Mouse (Mus musculus) T-helper 2 cell (primary cell): ENCODE results near the gene Catsperg1.

Experiments used
- in situ Hi-C: fragments of 300-600 bp; cut with MboI, MseI; formaldehyde crosslinking; loops from one replicate; pipeline ENCODE4 v1.15.1; 2025; ENCODE audit warnings: high pct_unique_total_duplicates

Gene Catsperg1

DNA sequence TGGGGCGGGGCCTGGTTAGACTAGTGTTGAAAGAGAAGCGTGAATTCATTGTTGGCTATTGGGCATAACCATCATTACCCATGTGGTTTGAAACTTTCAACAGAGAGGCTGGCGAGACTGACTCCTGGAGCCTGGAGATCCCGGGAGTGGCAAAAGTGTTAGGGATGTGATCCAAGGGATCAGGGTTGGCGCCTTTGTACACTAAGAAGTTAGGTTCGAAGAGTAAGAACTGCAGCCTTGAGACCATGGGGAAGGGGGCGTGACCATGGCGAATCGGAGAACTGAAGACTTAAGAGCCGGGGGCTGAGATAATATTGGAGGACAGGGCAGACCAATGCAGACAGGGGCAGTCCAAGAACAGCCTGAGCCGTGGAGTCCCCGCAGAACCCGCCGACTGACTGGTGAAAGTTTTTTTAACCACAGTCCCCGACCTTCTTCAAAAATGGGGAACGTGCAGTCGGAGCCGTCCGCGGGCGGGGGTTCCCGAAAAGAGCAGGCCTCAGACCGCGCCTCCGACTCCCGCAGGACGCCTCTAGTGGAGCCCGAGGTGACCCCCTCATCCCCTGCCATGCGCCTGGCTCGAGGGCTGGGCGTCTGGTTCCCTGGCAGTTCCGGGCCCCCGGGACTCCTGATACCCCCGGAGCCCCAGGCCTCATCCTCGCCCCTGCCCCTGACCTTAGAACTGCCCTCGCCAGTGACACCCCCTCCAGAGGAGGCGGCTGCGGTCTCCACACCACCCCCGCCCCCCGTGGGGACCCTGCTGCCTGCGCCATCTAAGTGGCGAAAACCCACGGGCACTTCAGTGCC, 42.9 kb downstream of the Catsperg1 start:
- in situ Hi-C loops = loop anchor here (5.0 kb wide), 1 partner anchor 44 kb away; the partner anchor contains the start of gene Ryr1

DNA sequence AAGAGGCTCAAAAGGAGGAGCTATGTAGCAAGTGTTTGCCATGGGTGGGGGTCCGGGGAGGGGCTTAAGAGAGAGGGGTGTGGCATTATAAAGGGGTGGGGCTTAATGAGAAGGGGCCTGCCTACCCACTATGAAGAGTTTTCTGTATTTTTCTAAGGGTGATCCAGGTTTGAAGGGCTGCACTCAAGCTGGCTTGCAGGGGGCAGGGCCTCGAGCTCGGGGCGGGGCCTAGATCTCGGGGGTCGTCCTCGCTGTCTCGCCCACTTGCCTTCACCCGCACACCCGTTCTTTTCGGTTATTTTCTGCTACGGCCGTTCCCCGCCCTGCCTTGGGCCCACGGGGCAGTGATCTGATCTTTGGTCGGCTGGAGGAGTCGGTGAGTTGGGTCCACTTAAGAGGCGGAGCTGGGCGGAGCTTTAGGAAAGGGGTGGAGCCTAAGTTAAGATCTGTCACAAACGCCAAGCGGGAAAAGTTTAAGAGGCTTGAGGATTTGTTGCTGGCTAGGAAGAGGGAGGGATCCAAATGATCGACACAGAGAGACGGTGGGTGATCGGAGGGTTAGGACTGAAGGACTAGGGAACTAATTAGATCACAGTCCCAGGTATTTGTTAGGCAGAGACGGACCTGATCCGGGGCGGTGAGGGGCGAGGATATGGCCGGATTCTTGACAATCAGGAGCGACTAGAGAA, 43.6 kb downstream of the Catsperg1 start, which contains the start of the genes Ggn and Spred3:
Ggn (plus strand) TSS at position 145 of the 689 bp plus-strand sequence.
Spred3 (minus strand) TSS at position 346 of the 689 bp plus-strand sequence.
- in situ Hi-C loops = loop anchor here (5.0 kb wide), 1 partner anchor 43 kb away; the partner anchor contains the start of gene Ryr1

DNA sequence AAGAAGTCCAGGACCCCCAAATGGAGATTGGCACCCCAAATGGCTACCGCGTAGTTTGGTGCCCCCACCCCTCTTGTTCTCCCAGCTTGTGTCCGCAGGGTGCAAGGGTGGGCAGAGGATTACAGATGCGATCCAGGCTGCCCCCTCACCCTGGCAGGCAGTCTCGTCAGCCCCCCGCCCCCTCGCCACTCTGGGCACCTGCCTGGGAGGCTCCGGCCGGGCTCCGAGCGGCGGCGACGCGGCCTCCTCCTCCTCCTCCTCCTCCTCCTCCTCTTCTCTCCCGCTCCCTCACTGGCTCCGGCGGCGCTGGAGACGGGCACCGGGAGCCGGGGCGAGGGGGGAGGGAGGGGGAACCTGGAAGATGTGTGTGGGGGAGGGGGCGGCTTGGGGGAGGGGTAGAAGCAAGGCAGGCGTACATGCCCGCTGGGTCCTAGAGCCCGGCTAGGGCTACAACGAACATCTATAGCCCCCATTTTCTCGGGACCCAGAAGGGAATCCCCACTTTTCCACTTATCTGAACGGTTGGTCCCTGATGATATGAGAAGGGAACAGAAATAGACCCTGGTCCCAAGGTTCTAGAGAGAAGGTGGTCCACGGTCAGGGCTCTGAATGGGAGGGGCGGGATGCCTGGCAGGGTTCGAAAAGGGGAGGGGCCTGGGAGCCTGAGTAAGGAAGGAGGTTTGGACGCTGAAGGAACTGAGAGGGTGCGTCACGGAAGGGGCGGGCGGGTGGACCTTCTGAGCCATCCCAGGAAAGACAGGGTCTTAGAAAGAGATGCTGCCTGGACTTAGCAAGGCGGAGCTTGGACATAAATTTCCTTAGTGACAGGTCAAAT, 44.4 kb downstream of the Catsperg1 start:
- in situ Hi-C loops = loop anchor here (5.0 to 10.0 kb wide), 2 partner anchors 42 to 1405 kb away; partner anchors contain the start of gene Ryr1

DNA sequence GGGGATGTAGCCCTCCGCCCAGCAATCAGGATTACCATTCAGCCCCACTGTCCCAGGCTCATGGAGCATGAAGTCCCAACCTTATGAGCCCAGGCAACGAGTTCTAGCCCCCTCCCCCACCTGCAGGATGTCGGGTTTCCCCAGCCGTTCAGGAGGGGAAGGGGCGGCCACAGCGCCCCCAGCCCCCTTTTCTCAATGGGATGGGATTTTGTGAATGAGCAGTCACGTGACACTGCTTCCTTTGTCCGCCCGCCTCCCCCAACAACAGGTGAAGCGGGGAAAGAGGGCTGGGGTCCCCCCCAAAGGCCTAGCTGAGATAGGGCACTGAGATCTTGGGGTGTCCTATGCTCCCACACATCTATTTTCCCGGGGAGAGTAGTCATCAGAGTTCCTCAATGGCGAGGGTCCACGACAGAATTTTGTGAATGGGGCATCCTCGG, 45.0 kb downstream of the Catsperg1 start:
- in situ Hi-C loops = loop anchor here (10.0 kb wide), 1 partner anchor 1406 kb away; no protein-coding TSS in a partner anchor

DNA sequence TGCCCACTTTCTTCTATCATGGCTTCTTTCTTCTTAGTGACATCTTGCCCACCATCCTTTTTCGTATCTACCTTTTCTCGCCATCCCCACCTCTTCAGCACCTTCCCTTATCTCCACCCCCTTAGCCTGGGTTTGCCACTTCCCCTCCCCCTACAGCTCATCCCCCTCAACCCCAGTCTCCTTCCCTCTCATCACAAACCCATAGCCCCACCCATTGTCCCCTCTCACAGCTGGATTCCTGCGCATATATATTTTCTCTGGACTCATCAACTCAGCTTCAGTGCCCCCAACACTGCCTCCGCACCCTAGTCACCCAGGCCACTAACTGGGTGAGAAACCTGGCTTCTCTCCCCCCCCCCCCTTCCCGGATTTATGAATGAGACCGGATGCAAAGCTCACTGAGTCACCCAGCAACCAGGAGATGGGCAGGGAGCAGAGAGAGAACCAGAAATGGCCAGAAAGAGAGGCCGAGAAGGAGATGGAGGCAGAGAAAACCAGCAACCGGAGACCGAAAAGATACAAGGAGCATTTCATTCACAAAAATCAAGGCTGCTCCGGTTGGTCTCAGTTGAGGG, 45.6 kb downstream of the Catsperg1 start:
- in situ Hi-C loops = loop anchor here (10.0 kb wide), 1 partner anchor 1407 kb away; no protein-coding TSS in a partner anchor

DNA sequence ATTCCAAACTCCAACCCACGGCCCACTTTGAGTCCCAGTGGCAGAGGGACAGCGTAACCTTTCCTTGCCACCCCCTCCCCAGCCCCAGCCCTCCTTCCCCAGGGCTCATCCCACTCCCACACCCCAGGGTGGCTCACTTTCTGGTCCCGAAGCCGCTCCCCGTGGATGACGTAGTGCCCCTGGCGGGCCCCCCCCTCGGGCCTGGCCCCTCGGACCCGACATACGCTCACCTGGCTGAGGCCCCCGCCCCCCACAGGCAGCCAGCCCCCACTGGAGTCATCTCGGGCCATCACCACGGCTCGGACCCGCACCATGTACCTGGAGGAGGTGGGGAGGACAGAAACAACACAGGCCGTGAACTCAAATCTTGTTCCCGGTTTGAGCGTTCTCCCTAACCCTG, 46.2 kb downstream of the Catsperg1 start:
- in situ Hi-C loops = loop anchor here (10.0 kb wide), 1 partner anchor 1407 kb away; no protein-coding TSS in a partner anchor

DNA sequence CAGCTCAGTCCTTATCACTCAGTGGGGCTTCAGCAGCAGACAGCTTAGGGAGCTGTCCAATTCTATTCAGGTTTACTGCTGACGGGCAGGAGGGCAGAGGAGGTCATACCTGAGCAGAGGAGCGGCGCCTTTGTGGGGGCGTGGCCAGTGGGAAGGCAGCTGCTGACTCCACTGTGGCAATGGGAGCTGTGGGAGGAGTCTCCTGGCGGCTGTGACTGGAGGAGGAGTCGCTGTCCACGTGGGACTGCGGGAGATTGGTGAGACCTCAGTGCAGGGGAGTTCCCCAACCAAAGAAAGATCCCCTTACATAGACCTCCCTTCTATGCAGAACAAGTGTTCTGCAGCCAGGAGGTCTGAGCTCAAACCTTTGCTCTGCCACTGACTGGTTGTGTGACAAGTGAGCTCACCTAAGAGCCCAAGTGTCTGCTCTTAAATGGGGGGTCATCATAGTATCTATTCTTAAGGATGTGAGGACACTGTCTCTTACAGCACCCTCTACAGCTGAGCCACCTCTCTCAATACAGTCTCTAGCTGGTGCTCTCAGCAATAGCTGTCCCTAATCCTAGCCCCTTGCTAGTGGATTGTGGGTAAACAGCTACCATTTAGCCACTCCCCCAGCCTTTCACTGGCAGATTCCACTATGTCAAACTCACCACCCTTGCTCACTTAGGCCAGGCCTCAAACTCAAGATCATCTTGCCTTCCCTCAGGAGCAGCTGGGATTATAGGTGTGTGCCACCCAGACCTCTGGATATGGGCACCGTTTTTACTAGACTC, 50.9 kb downstream of the Catsperg1 start:
- in situ Hi-C loops = loop anchor here (10.0 kb wide), 1 partner anchor 1412 kb away; no protein-coding TSS in a partner anchor

DNA sequence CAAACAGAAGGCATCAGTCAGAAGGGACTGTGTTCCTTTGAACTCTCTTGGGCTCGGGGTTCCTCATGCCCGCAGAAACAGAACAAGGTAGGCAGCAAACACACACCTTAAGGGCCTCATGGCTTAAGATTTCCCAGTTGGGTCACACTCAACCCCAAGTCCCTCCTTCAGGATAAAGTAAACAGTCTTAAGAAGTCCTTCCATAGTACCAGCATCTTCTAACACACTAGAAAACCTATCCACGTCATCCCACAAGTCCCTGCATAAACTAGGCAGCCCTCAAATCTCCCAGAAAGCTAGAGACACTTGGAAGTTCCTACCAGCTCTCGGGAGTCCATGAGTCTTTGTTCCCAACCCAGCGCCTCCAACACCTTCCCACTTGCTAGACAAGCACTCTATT, 51.5 kb downstream of the Catsperg1 start:
- in situ Hi-C loops = loop anchor here (10.0 kb wide), 1 partner anchor 1413 kb away; no protein-coding TSS in a partner anchor

DNA sequence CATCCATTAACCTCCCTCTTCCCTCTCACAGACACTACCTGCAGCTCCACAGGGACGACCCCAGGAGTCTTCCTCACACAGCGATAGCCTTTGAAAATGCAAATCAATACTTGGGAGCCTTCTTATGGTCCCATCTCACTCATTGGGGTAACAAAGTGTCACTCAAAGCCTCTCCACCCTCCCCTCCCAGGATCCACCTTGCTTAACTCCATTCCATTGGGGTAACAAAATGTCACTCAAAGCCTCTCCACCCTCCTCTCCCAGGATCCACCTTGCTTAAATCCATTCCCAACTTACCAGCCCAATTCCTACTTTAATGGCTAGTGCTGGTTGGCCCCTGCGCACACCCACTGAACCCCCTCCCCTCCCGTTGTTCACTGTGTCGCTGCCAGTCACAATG, 55.6 kb downstream of the Catsperg1 start:
- in situ Hi-C loops = no loop called here

DNA sequence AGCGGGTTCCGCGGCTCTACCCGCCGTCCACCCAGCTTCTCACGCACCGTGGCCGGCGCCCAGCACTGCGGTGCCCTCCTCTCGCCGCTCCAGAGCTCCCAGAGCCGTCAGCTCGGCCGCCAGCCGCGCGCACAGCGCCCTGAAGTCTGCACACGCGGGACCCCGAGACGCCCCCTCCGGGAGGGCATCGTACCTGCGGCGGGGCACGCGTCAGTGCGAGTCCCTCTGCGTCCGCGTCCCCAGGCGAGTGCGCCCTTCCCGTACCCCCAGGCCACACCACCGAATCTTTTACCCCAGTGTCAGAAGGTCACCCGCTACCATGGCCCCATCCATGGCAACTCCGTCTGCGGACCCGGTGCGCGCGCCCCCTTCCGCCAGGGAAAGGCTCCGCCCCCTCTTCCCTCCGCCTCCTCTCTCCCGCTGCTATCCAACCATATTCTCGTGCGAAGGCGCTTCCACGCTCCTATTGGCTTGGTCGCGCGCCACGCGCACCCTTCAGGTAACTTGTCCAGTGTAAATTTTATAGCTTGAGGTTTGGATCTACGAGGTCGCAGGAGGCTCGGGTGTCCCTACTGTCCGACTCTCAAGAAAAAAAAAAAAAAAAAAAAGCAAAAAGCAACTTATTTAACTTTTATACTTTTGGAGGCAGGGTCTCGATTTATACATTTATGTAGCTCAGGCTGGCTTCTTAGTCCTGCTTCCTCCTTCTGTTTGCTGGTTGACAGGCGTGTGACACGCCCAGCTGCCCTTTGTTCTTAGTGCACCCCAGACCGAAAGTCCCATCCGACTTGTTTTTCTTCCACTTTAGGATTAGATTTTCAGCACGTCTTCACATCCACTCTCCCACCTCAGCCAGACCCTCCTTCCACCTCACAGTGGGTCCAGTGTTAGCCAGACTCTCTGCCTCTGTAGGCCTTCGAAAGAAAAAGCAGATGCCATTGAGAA, 57.7 kb downstream of the Catsperg1 start, which contains the start of gene Fam98c:
Fam98c (minus strand) TSS at position 397 of the 945 bp plus-strand sequence.
- in situ Hi-C loops = no loop called here

DNA sequence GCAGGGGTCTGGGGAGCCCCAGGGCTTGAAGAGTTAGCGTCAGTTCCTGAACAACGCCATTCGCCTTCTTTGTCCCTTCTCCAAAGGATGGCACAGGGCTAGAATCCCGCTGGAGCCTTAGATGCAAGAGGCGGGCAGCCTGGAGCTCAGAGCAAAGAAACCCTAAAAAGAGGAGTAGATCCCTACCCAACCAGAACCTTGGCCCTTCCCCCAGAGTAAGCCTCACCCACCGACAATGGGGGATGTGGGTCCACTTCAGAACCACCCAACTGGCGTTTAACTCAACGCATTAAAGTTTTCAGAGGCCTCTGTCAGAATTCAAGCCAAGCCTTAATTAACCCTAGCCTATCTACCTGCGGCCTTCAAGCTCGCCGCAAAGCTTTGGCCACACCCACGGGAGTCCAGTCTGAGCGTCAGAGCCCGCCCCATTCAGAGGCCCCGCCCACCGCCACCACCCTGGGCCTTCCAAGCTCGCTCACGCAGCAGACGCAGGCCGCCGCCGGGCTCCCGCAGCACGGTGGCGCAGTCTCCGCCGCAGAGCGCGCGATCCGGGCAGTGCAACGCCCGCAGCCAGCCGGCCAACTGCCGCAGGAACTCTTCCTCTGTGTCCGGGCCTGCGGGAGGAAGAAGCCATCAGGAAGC, 58.5 kb downstream of the Catsperg1 start:
- in situ Hi-C loops = no loop called here

DNA sequence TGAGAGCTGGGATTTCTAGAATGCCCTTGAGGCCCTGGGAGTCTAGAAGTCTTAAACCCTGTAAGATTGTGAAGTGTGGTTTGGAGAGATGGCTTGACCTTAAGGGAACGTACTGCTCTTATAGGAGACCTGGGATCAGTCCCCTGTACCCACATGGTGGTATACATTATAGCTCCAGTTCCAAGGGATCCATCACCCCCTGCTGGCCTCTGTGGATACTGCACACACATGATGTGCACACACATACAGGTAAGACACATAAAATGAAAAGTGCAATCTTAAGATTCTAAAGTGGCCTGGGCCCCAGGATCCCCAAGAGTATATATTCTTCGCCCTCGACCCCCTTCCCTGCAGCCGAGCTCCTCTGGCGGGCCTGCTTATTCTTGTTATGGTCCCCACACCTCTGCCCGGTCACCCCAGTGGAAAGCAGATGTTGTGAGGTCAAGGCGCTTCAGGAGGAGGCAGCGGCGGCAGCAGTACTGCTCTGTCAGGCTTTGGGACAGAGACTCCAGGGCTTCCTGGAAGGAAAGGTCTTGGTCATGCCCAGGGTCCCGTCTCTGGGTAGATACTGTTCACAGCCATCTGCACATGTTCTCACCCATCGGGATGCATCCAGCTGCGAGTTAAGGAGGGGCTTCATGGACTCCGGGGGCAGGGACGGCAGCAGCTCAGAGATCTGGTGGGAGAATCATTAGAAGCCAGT, 59.7 kb downstream of the Catsperg1 start:
- in situ Hi-C loops = loop anchor here (5.0 kb wide), 1 partner anchor 808 kb away; no protein-coding TSS in a partner anchor

DNA sequence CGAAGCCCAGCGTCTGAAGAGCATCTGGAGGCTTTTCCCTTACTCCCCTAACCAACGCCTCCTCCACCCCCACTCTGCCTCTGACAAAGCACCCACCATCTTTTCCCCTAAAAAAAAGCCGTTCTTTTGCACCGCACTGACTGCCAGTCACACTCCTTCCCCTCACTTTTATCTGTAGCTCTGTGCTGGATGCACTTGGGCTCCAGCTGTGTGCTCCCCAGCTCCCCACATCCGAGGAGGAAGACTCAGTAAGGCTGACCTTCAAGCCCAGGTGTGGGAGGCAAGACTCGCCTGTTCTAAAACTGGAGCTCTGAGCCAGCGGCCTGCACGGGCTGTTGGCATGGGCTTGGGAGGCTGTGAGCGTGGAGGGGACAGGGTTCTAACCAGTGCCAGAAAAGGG, 62.3 kb downstream of the Catsperg1 start:
- in situ Hi-C loops = loop anchor here (5.0 kb wide), 1 partner anchor 811 kb away; no protein-coding TSS in a partner anchor

DNA sequence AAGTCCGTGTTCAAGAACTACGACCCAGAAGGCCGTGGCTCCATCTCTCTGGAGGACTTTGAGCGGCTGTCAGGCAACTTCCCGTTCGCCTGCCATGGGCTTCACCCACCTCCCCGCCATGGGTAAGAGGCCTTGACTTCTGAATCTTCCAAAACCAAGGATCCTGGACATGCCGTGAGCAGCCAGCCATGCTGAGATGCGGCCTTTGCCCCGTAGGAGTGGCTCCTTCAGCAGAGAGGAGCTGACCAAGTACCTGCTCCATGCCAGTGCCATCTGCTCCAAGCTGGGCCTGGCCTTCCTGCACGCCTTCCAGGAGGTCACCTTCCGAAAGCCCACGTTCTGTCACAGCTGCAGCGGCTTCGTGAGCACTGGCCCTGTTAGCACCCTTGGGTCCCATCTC, 65.1 kb downstream of the Catsperg1 start:
- in situ Hi-C loops = no loop called here

DNA sequence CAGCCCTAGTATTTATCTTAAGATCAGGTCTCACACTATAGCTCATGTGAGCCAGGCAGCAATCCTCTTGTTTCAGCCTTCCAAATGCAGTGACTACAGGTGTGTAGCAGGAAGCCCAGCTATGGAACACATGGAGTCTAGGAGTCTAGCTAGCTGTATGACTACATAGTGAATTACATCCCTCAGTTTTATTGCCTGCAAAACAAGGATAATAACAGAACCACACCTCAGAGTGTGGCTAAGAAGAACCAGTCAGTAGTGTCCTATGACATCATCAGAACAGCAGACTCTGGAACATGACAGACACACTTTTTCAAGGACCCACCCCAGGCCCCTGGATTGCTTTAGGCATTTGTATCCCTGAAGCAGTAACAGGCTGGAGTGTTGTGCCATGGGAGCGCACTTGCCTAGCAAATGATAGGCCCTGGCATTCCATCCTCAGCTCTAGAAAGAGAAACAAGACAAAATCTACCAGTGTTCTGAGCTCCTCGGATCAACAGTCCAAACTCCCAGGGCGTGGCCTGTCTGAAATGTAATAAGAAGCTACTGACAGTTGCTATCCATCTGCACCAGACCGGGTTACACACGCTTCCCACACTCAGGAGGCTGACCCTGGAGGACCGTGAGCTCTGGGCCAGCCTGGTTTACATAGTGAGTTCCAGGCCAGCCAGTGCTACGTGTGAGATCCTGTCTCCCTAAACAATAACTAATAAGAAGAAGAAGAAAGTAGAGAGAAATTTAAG, 67.0 kb downstream of the Catsperg1 start:
- in situ Hi-C loops = no loop called here

DNA sequence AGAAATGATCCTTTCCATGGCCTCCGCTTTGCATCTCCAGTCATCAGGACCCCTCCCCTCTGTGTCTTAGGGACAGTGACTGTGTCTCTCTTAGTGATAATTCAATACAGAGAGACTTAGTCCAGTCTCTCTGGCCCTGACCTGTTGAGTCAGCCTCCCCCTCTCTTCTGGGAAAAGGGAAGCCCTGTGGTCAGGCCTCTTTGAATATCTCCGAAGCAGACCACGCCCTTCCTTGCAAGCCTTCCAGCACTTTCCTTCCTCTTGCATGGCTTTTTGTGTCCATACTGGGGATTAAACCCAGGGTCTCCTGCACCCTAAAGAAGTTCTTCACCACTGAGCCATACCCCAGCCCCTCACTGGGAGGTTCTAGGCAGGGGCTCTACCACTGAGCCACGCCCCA, 69.8 kb downstream of the Catsperg1 start:
- in situ Hi-C loops = no loop called here

DNA sequence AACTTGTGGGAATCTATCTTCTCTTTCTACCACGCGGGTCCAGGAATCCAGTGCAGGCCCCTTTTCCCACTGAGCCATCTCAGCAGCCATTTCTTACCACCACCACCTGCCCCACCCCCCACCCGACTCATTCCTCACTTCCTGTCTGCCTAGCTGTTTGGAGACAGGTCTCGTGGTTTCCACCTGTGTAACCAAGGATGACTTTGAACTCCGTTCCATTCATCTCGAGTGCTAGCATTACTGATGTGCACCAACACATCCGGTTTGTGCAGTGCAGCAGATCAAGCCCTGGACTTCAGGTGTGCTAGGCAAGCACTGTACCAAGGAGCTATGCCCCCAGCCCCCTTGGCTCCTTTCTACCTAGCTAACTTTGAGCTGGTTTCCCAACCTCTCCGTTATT, 72.4 kb downstream of the Catsperg1 start:
- in situ Hi-C loops = no loop called here
